Mouse (Mus musculus): ENCODE measurements at regions not wholly inside any gene's neighbourhood (a gene's known extent, or its start where the extent isn't known, plus 50 kb on each side); places are given as distances from the start of the nearest gene placed in this dataset.

GRCm38 (mm10) chr5:33489286-33489685 is 55.5 kb upstream of the Nkx1-1 start:
- no peak overlapping the region for H3K4me2 ChIP-seq (ENCODE audit: insufficient read depth, low read depth, poor library complexity, severe bottlenecking)
- in situ Hi-C loops (cut with MboI; ENCODE audit: low pct_ligation_motif_present, low pct_unique_long_range_greater_than_20kb, low sequenced_read_pairs) (no loop called here), dilution Hi-C loops (cut with MboI; ENCODE audit: extremely low pct_ligation_motif_present, extremely low pct_unique_long_range_greater_than_20kb, low sequenced_read_pairs) (no loop called here)
- no peak overlapping the region for H3K9ac ChIP-seq (ENCODE audit: insufficient read depth, low read depth)
- no peak for TF ChIP-seq MAFK (IDR thresholded peaks at IDR 0.05; ENCODE audit: insufficient replicate concordance, low read length)
- TF ChIP-seq ZKSCAN1 (IDR thresholded peaks at IDR 0.05; ENCODE audit: borderline replicate concordance, low read depth, low read length): no peak
- no peak for TF ChIP-seq POLR2AphosphoS2 (IDR thresholded peaks at IDR 0.05; ENCODE audit: low read depth, low read length)
- TF ChIP-seq JUND (conservative IDR thresholded peaks at IDR 0.05; ENCODE audit: low read depth, low read length): no peak
- TF ChIP-seq IRF4 (IDR thresholded peaks at IDR 0.05; ENCODE audit: low read depth, low read length): no peak
- no peak for TF ChIP-seq ZC3H11A (IDR thresholded peaks at IDR 0.05; ENCODE audit: low read depth, low read length)
- TF ChIP-seq MYC (IDR thresholded peaks at IDR 0.05; ENCODE audit: low read depth, low read length): no peak
- no peak for TF ChIP-seq MAX (IDR thresholded peaks at IDR 0.05; ENCODE audit: low read length)
- no peak for TF ChIP-seq KAT2A (IDR thresholded peaks at IDR 0.05; ENCODE audit: insufficient replicate concordance, low read length)
- no peak for TF ChIP-seq RAD21 (IDR thresholded peaks at IDR 0.05; ENCODE audit: low read depth, low read length)
- TF ChIP-seq CHD2 (IDR thresholded peaks at IDR 0.05; ENCODE audit: low read length): no peak
- TF ChIP-seq NELFE (IDR thresholded peaks at IDR 0.05; ENCODE audit: low read depth, low read length): no peak
- TF ChIP-seq ZMIZ1 (IDR thresholded peaks at IDR 0.05; ENCODE audit: low read depth, low read length): no peak
- TF ChIP-seq POLR2A (IDR thresholded peaks at IDR 0.05; ENCODE audit: low read depth, low read length): no peak
- TF ChIP-seq ETS1 (conservative IDR thresholded peaks at IDR 0.05; ENCODE audit: low read depth, low read length): no peak
- no peak for TF ChIP-seq MEF2A (IDR thresholded peaks at IDR 0.05; ENCODE audit: borderline replicate concordance, low read depth, low read length)
- TF ChIP-seq GABPA (IDR thresholded peaks at IDR 0.05; ENCODE audit: insufficient replicate concordance, low read depth, low read length): no peak
- no peak for TF ChIP-seq ELF1 (IDR thresholded peaks at IDR 0.05; ENCODE audit: low read depth, low read length)
- no peaks in the 10 kb centered on the region for H3K36me3 ChIP-seq (replicated peaks in 1 of 2; ENCODE audit: control insufficient read depth in 1 of 2, insufficient read depth in 1 of 2, low read length in 1 of 2)
- H3K27ac ChIP-seq (ENCODE audit: insufficient read depth, low read depth): no peak overlapping the region
- no peaks in the 10 kb centered on the region for H3K9me3 ChIP-seq (replicated peaks; ENCODE audit: low read length)
- DNase-seq (ENCODE audit: extremely low read depth): no peak
- H3K4me1 ChIP-seq (ENCODE audit: control insufficient read depth in 1 of 2, insufficient read depth in 2 of 2): no peaks in the 10 kb centered on the region
- H3K79me2 ChIP-seq (replicated peaks; ENCODE audit: control insufficient read depth, extremely low read depth, insufficient read depth, poor library complexity, severe bottlenecking): no peaks in the 10 kb centered on the region
- H3K27me3 ChIP-seq (replicated peaks): peaks cover 47% of the 10 kb centered on the region
- H3K4me3 ChIP-seq (replicated peaks in 1 of 3; ENCODE audit: low read depth in 2 of 3, low read length in 2 of 3, poor library complexity in 1 of 3): no peak overlapping the region

GRCm38 (mm10) chr5:33488152-33488561 is 54.4 kb upstream of the Nkx1-1 start:
- no peak for TF ChIP-seq ZMIZ1 (IDR thresholded peaks at IDR 0.05; ENCODE audit: low read depth, low read length)
- TF ChIP-seq NRF1 (IDR thresholded peaks at IDR 0.05; ENCODE audit: low read depth, low read length): no peak
- no peak for TF ChIP-seq MEF2A (IDR thresholded peaks at IDR 0.05; ENCODE audit: borderline replicate concordance, low read depth, low read length)
- TF ChIP-seq USF1 (IDR thresholded peaks at IDR 0.05; ENCODE audit: low read depth, low read length): no peak
- TF ChIP-seq JUN (IDR thresholded peaks at IDR 0.05; ENCODE audit: insufficient read depth, low read depth, low read length): no peak
- TF ChIP-seq CTCF (conservative IDR thresholded peaks at IDR 0.05 in 1 of 2, IDR thresholded peaks at IDR 0.05 in 1 of 2; ENCODE audit: low read depth in 2 of 2, low read length in 2 of 2): no peak
- TF ChIP-seq JUND (conservative IDR thresholded peaks at IDR 0.05; ENCODE audit: low read depth, low read length): no peak
- no peak for TF ChIP-seq TCF12 (IDR thresholded peaks at IDR 0.05; ENCODE audit: low read depth, low read length)
- no peak for TF ChIP-seq UBTF (IDR thresholded peaks at IDR 0.05; ENCODE audit: low read depth, low read length)
- TF ChIP-seq RCOR1 (conservative IDR thresholded peaks at IDR 0.05; ENCODE audit: low read depth, low read length): no peak
- no peak for TF ChIP-seq ELF1 (IDR thresholded peaks at IDR 0.05; ENCODE audit: low read depth, low read length)
- TF ChIP-seq E2F4 (IDR thresholded peaks at IDR 0.05; ENCODE audit: insufficient replicate concordance, low read depth, low read length): no peak
- no peak for TF ChIP-seq GABPA (IDR thresholded peaks at IDR 0.05; ENCODE audit: insufficient replicate concordance, low read depth, low read length)
- no peak for TF ChIP-seq CHD1 (IDR thresholded peaks at IDR 0.05; ENCODE audit: low read depth, low read length)
- TF ChIP-seq PAX5 (IDR thresholded peaks at IDR 0.05; ENCODE audit: low read length): no peak
- no peak for TF ChIP-seq ZNF384 (IDR thresholded peaks at IDR 0.05; ENCODE audit: low read depth, low read length)
- dilution Hi-C loops (cut with MboI; ENCODE audit: extremely low pct_ligation_motif_present, extremely low pct_unique_long_range_greater_than_20kb, low sequenced_read_pairs): no loop called here
- Histone ChIP-seq H3K4me1 (ENCODE audit: control insufficient read depth in 1 of 2, insufficient read depth in 2 of 2) (peaks cover 0 to 8% of the 10 kb centered on the region in 2 experiments; a peak in 3 of 4 replicates), H3K27me3 (replicated peaks) (peaks cover 48% of the 10 kb centered on the region), H3K79me2 (replicated peaks; ENCODE audit: control insufficient read depth, extremely low read depth, insufficient read depth, poor library complexity, severe bottlenecking) (no peaks in the 10 kb centered on the region), H3K36me3 (replicated peaks in 1 of 2; ENCODE audit: control insufficient read depth in 1 of 2, insufficient read depth in 1 of 2, low read length in 1 of 2) (no peaks in the 10 kb centered on the region), H3K4me2 (ENCODE audit: insufficient read depth, low read depth, poor library complexity, severe bottlenecking) (no peak overlapping the region), H3K9me3 (replicated peaks; ENCODE audit: low read length) (no peaks in the 10 kb centered on the region), H3K4me3 (replicated peaks in 1 of 3; ENCODE audit: low read depth in 2 of 3, low read length in 2 of 3, poor library complexity in 1 of 3) (no peak overlapping the region), H3K27ac (ENCODE audit: insufficient read depth, low read depth) (no peak overlapping the region), H3K9ac (ENCODE audit: insufficient read depth, low read depth) (no peak overlapping the region)
- in situ Hi-C loops (cut with MboI; ENCODE audit: low pct_ligation_motif_present, low pct_unique_long_range_greater_than_20kb, low sequenced_read_pairs): no loop called here
- no peak for DNase-seq (ENCODE audit: extremely low read depth)

Measured in CH12.LX (cell line).